Mouse (Mus musculus) stomach, postnatal 0 days (tissue): ENCODE measurements around the gene Rbl2.

Source experiments
- CTCF ChIP-seq: IDR thresholded peaks from 2 replicates; pipeline ENCODE4 v1.5.1; 2016; ENCODE audit warnings: antibody characterized with exemption, low read depth, mild to moderate bottlenecking, moderate library complexity
- EP300 ChIP-seq: optimal IDR thresholded peaks from 2 replicates; pipeline ENCODE3; 2016; ENCODE audit warnings: antibody characterized with exemption

DNA sequence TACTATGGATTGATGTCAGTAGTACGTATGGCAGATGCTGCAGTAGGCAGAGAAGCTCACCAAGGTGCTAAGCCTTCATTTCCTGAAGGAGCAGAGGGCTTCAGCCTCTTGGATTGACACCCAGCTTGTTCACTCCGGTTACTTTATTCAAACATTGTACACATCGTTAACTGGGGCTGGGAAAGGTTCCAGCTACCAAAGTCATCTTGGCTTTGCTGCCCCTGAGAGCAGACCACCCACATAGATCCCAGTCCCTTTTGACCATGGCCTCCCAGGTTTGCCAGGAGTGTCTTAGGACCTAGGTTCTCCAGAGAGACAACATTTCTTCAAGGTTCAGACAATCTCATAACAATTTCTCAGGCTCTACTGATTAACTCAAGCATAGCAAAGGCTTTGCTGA, 13.0 kb upstream of the Rbl2 start:
- TF ChIP-seq CTCF (no peak), EP300 (no peak)
